10 mouse cellular contexts compared by ENCODE assay signal in genomic region chr4:43728576-43728954, GRCm38 (mm10). TPM values are rescaled to one million over a fixed set of nuclear protein-coding genes. Genes with fewer than 3 reads are reported as not detected.
DNase-seq lines count a peak whose midpoint lies in the region; ATAC-seq and TF ChIP-seq lines count a peak whose summit lies in the region.
"Had no signal": no experiment of that assay in that cellular context is flagged by ENCODE, and none has a peak within 500 bp of the region (broad histone marks: within the 10 kb centered on the region; RNA-seq: fewer than 3 reads in every experiment).

No protein-coding gene starts in this region.

- peaks cover 37% of the 10 kb centered on the region for H3K4me1 ChIP-seq in embryonic facial prominence, embryonic 15.5 days
- peaks cover 36% of the 10 kb centered on the region for H3K4me1 ChIP-seq in intestine, embryonic 15.5 days (replicated peaks)
- peaks cover 35% of the 10 kb centered on the region for H3K4me1 ChIP-seq in lung, adult 2 months (ENCODE audit: control insufficient read depth, insufficient read depth, low read length)
- H3K4me1 ChIP-seq in hindbrain, embryonic 13.5 days (replicated peaks): no peaks in the 10 kb centered on the region
- no peaks in the 10 kb centered on the region for H3K4me1 ChIP-seq in midbrain, embryonic 14.5 days (ENCODE audit: control insufficient read depth, insufficient read depth, low read length)
- H3K4me1 ChIP-seq in hindbrain, embryonic 12.5 days: no peaks in the 10 kb centered on the region

- H3K4me2 ChIP-seq in embryonic facial prominence, embryonic 15.5 days (replicated peaks): no peak overlapping the region
- no peak overlapping the region; the same call in 1 of the 2 replicates for H3K4me2 ChIP-seq in intestine, embryonic 15.5 days (replicated peaks)
- no peak overlapping the region for H3K4me2 ChIP-seq in hindbrain, embryonic 13.5 days
- H3K4me2 ChIP-seq in midbrain, embryonic 14.5 days (ENCODE audit: low read length): no peak overlapping the region
- H3K4me2 ChIP-seq in hindbrain, embryonic 12.5 days (replicated peaks): no peak overlapping the region
- H3K4me2 ChIP-seq: forebrain, embryonic 12.5 days had no signal

- TF ChIP-seq CTCF in lung, adult 2 months (IDR thresholded peaks at IDR 0.05; ENCODE audit: insufficient read depth, low read length): no peak

- H3K27me3 ChIP-seq in embryonic facial prominence, embryonic 15.5 days: no peaks in the 10 kb centered on the region
- no peaks in the 10 kb centered on the region for H3K27me3 ChIP-seq in intestine, embryonic 15.5 days (replicated peaks)
- H3K27me3 ChIP-seq in hindbrain, embryonic 13.5 days: no peaks in the 10 kb centered on the region
- H3K27me3 ChIP-seq in midbrain, embryonic 14.5 days (ENCODE audit: control insufficient read depth, insufficient read depth, low read length): no peaks in the 10 kb centered on the region
- H3K27me3 ChIP-seq in hindbrain, embryonic 12.5 days: no peaks in the 10 kb centered on the region

- DNase-seq in NIH3T3 (ENCODE audit: low read depth): peak; percentile 72
- peak; percentile 60 for DNase-seq in lung, adult 2 months
- no peak for DNase-seq in midbrain, embryonic 14.5 days
- DNase-seq in ovary, postnatal 10 days (ENCODE audit: low spot score): no peak

- TF ChIP-seq POLR2A in lung, adult 2 months (IDR thresholded peaks at IDR 0.05; ENCODE audit: borderline replicate concordance, extremely low read depth, low read depth, low read length): peak; percentile 57; the same call in 1 of the 2 replicates

- H3K27ac ChIP-seq in embryonic facial prominence, embryonic 15.5 days (replicated peaks): peak overlapping the region; percentile 23; the same call in 1 of the 2 replicates
- peak overlapping the region; percentile 56 for H3K27ac ChIP-seq in intestine, embryonic 15.5 days
- no peak overlapping the region for H3K27ac ChIP-seq in hindbrain, embryonic 13.5 days
- H3K27ac ChIP-seq in midbrain, embryonic 14.5 days (replicated peaks; ENCODE audit: low read depth, low read length): no peak overlapping the region
- no peak overlapping the region for H3K27ac ChIP-seq in hindbrain, embryonic 12.5 days
- H3K27ac ChIP-seq: forebrain, embryonic 12.5 days had no signal

- H3K36me3 ChIP-seq in embryonic facial prominence, embryonic 15.5 days: no peaks in the 10 kb centered on the region
- no peaks in the 10 kb centered on the region for H3K36me3 ChIP-seq in intestine, embryonic 15.5 days
- H3K36me3 ChIP-seq in hindbrain, embryonic 13.5 days: no peaks in the 10 kb centered on the region
- H3K36me3 ChIP-seq in midbrain, embryonic 14.5 days (ENCODE audit: control insufficient read depth, insufficient read depth, low read length): no peaks in the 10 kb centered on the region
- H3K36me3 ChIP-seq in hindbrain, embryonic 12.5 days: no peaks in the 10 kb centered on the region
- H3K36me3 ChIP-seq: forebrain, embryonic 12.5 days had no signal

- no peak overlapping the region for H3K4me3 ChIP-seq in embryonic facial prominence, embryonic 15.5 days (replicated peaks)
- H3K4me3 ChIP-seq in intestine, embryonic 15.5 days (replicated peaks): no peak overlapping the region
- H3K4me3 ChIP-seq in lung, adult 2 months (replicated peaks; ENCODE audit: extremely low read depth, low read depth, low read length): no peak overlapping the region
- no peak overlapping the region for H3K4me3 ChIP-seq in hindbrain, embryonic 13.5 days
- H3K4me3 ChIP-seq in midbrain, embryonic 14.5 days (replicated peaks; ENCODE audit: low read depth, low read length): no peak overlapping the region
- H3K4me3 ChIP-seq in hindbrain, embryonic 12.5 days: no peak overlapping the region
- H3K4me3 ChIP-seq: forebrain, embryonic 12.5 days had no signal

- WGBS in embryonic facial prominence, embryonic 15.5 days: 31% methylated on average over 4 of the region's 5 CpGs
- WGBS in intestine, embryonic 15.5 days: 9% methylated on average over 5 of the region's 5 CpGs
- 10% methylated on average over 5 of the region's 5 CpGs for WGBS in lung, adult 2 months
- WGBS in hindbrain, embryonic 13.5 days: 69% methylated on average over 5 of the region's 5 CpGs
- WGBS in midbrain, embryonic 14.5 days: 76% methylated on average over 5 of the region's 5 CpGs
- 76% methylated on average over 5 of the region's 5 CpGs for WGBS in hindbrain, embryonic 12.5 days

- no peaks in the 10 kb centered on the region for H3K9me3 ChIP-seq in embryonic facial prominence, embryonic 15.5 days (replicated peaks)
- H3K9me3 ChIP-seq in intestine, embryonic 15.5 days: no peaks in the 10 kb centered on the region
- H3K9me3 ChIP-seq in hindbrain, embryonic 13.5 days: no peaks in the 10 kb centered on the region
- H3K9me3 ChIP-seq in midbrain, embryonic 14.5 days (ENCODE audit: control insufficient read depth, low read length): no peaks in the 10 kb centered on the region
- H3K9me3 ChIP-seq in hindbrain, embryonic 12.5 days (replicated peaks): no peaks in the 10 kb centered on the region
- H3K9me3 ChIP-seq: forebrain, embryonic 12.5 days had no signal

- ATAC-seq in embryonic facial prominence, embryonic 15.5 days (ENCODE audit: insufficient number of reproducible peaks, low FRiP score, low TSS enrichment, low read depth): 0 out of 2 replicates have a peak, but pooled peaks have one; percentile 3
- ATAC-seq in intestine, embryonic 15.5 days: peak; percentile 63
- ATAC-seq in hindbrain, embryonic 13.5 days (ENCODE audit: low FRiP score): no peak
- ATAC-seq in midbrain, embryonic 14.5 days (ENCODE audit: low FRiP score, low TSS enrichment): no peak
- no peak for ATAC-seq in hindbrain, embryonic 12.5 days (ENCODE audit: low FRiP score)

- H3K9ac ChIP-seq in embryonic facial prominence, embryonic 15.5 days: no peak overlapping the region
- H3K9ac ChIP-seq in intestine, embryonic 15.5 days: no peak overlapping the region
- H3K9ac ChIP-seq in hindbrain, embryonic 13.5 days: no peak overlapping the region
- no peak overlapping the region for H3K9ac ChIP-seq in midbrain, embryonic 14.5 days (replicated peaks; ENCODE audit: low read length)
- no peak overlapping the region for H3K9ac ChIP-seq in hindbrain, embryonic 12.5 days
- H3K9ac ChIP-seq: forebrain, embryonic 12.5 days had no signal

RNA-seq across cellular contexts. Expression of gene Spaar, which starts 1.3 kb away (rescaled TPM):
- polyA plus RNA-seq in embryonic facial prominence, embryonic 15.5 days (2015; fragmentation: Nextera tagmentation; extraction: Ambion mirVana): 0.09 and 0.31 TPM in 2 replicates
- 0.16 and 0.21 TPM in 2 replicates for polyA plus RNA-seq in intestine, embryonic 15.5 days (2015; fragmentation: Nextera tagmentation; extraction: Ambion mirVana)
- 5.7 and 9.4 TPM in 2 replicates for polyA plus RNA-seq in lung, adult 2 months (2012; rRNA removed)
- polyA plus RNA-seq in hindbrain, embryonic 13.5 days (2015; fragmentation: Nextera tagmentation; extraction: Ambion mirVana): not detected in 2 replicates
- not detected in 2 replicates for polyA plus RNA-seq in midbrain, embryonic 14.5 days (2014; fragmentation: Nextera tagmentation; extraction: Ambion mirVana)
- polyA plus RNA-seq in hindbrain, embryonic 12.5 days (2016; fragmentation: Nextera tagmentation; extraction: Ambion mirVana): 0.05 and 0.13 TPM in 2 replicates
- polyA plus RNA-seq: forebrain, embryonic 12.5 days; neural tube, embryonic 14.5 days had no signal

RNA-seq across cellular contexts. Expression of gene Hrct1, which starts 1.6 kb away (rescaled TPM):
- polyA plus RNA-seq in embryonic facial prominence, embryonic 15.5 days (2015; fragmentation: Nextera tagmentation; extraction: Ambion mirVana): 0.99 and 1.2 TPM in 2 replicates
- polyA plus RNA-seq in intestine, embryonic 15.5 days (2015; fragmentation: Nextera tagmentation; extraction: Ambion mirVana): 0.98 and 1.4 TPM in 2 replicates
- polyA plus RNA-seq in lung, adult 2 months (2012; rRNA removed): 14.4 and 15.1 TPM in 2 replicates
- 0.18 and 0.35 TPM in 2 replicates for polyA plus RNA-seq in hindbrain, embryonic 13.5 days (2015; fragmentation: Nextera tagmentation; extraction: Ambion mirVana)
- polyA plus RNA-seq in midbrain, embryonic 14.5 days (2014; fragmentation: Nextera tagmentation; extraction: Ambion mirVana): 0.20 and 0.30 TPM in 2 replicates
- polyA plus RNA-seq in hindbrain, embryonic 12.5 days (2016; fragmentation: Nextera tagmentation; extraction: Ambion mirVana): 0.21 and 0.28 TPM in 2 replicates
- polyA plus RNA-seq: forebrain, embryonic 12.5 days had no signal

RNA-seq across cellular contexts. Expression of gene Olfr71, which starts 18.5 kb away (rescaled TPM):
- polyA plus RNA-seq in embryonic facial prominence, embryonic 15.5 days (2015; fragmentation: Nextera tagmentation; extraction: Ambion mirVana): not detected in 2 replicates
- not detected in 2 replicates for polyA plus RNA-seq in intestine, embryonic 15.5 days (2015; fragmentation: Nextera tagmentation; extraction: Ambion mirVana)
- 0.37 and 0.67 TPM in 2 replicates for polyA plus RNA-seq in lung, adult 2 months (2012; rRNA removed)
- not detected in 2 replicates for polyA plus RNA-seq in hindbrain, embryonic 13.5 days (2015; fragmentation: Nextera tagmentation; extraction: Ambion mirVana)
- 0.16 TPM in 1 of 2 replicates, not detected in the other for polyA plus RNA-seq in midbrain, embryonic 14.5 days (2014; fragmentation: Nextera tagmentation; extraction: Ambion mirVana)
- not detected in 2 replicates for polyA plus RNA-seq in hindbrain, embryonic 12.5 days (2016; fragmentation: Nextera tagmentation; extraction: Ambion mirVana)
- polyA plus RNA-seq: neural tube, embryonic 14.5 days had no signal

RNA-seq across cellular contexts. Expression of gene Olfr70, which starts 28.0 kb away (rescaled TPM):
- polyA plus RNA-seq in embryonic facial prominence, embryonic 15.5 days (2015; fragmentation: Nextera tagmentation; extraction: Ambion mirVana): not detected in 2 replicates
- not detected in 2 replicates for polyA plus RNA-seq in intestine, embryonic 15.5 days (2015; fragmentation: Nextera tagmentation; extraction: Ambion mirVana)
- polyA plus RNA-seq in lung, adult 2 months (2012; rRNA removed): not detected in 2 replicates
- polyA plus RNA-seq in hindbrain, embryonic 13.5 days (2015; fragmentation: Nextera tagmentation; extraction: Ambion mirVana): not detected in 2 replicates
- polyA plus RNA-seq in midbrain, embryonic 14.5 days (2014; fragmentation: Nextera tagmentation; extraction: Ambion mirVana): not detected in 2 replicates
- polyA plus RNA-seq in hindbrain, embryonic 12.5 days (2016; fragmentation: Nextera tagmentation; extraction: Ambion mirVana): not detected in 2 replicates
- polyA plus RNA-seq: forebrain, embryonic 12.5 days; neural tube, embryonic 14.5 days had no signal

RNA-seq across cellular contexts. Expression of gene Olfr159, which starts 42.2 kb away (rescaled TPM):
- polyA plus RNA-seq in embryonic facial prominence, embryonic 15.5 days (2015; fragmentation: Nextera tagmentation; extraction: Ambion mirVana): not detected in 2 replicates
- not detected in 2 replicates for polyA plus RNA-seq in intestine, embryonic 15.5 days (2015; fragmentation: Nextera tagmentation; extraction: Ambion mirVana)
- polyA plus RNA-seq in lung, adult 2 months (2012; rRNA removed): 0.13 TPM in 1 of 2 replicates, not detected in the other
- polyA plus RNA-seq in hindbrain, embryonic 13.5 days (2015; fragmentation: Nextera tagmentation; extraction: Ambion mirVana): not detected in 2 replicates
- polyA plus RNA-seq in midbrain, embryonic 14.5 days (2014; fragmentation: Nextera tagmentation; extraction: Ambion mirVana): not detected in 2 replicates
- polyA plus RNA-seq in hindbrain, embryonic 12.5 days (2016; fragmentation: Nextera tagmentation; extraction: Ambion mirVana): not detected in 2 replicates
- polyA plus RNA-seq: forebrain, embryonic 12.5 days; neural tube, embryonic 14.5 days had no signal

Comparison
In these comparisons a context has a peak if more than half of its experiments do, and no peak if none do; other contexts are left out.
1. DNase-seq: peak in NIH3T3 (single experiment) and lung, adult 2 months (single experiment); none in midbrain, embryonic 14.5 days (single experiment) and ovary, postnatal 10 days (single experiment).
2. ATAC-seq: peak in embryonic facial prominence, embryonic 15.5 days (single experiment) and intestine, embryonic 15.5 days (single experiment); none in hindbrain, embryonic 13.5 days (single experiment), midbrain, embryonic 14.5 days (single experiment) and hindbrain, embryonic 12.5 days (single experiment).
3. H3K27ac ChIP-seq: peak in embryonic facial prominence, embryonic 15.5 days (single experiment) and intestine, embryonic 15.5 days (single experiment); none in hindbrain, embryonic 13.5 days (single experiment), midbrain, embryonic 14.5 days (single experiment) and hindbrain, embryonic 12.5 days (single experiment).